Mouse (Mus musculus) spleen, adult 2 months (tissue): ENCODE measurements at regions not wholly inside any gene's neighbourhood (a gene's known extent, or its start where the extent isn't known, plus 50 kb on each side); places are given as distances from the start of the nearest gene placed in this dataset.

Experiments
- DNase-seq, 2 experiments: peaks; one replicate each; pipeline versions ENCODE4 v3.0.0 to v3.0.0-alpha.2; 2012 to 2021; ENCODE audit warnings: low spot score in 2 of 2, low read depth in 1 of 2
- H3K27ac ChIP-seq: fragments of 200-500 bp; 2 replicates; pipeline ENCODE4 v1.5.1; 2012; ENCODE audit warnings: low read length, inconsistent platforms; ENCODE audit not compliant: insufficient read depth
- H3K27me3 ChIP-seq: fragments of 200-500 bp; 2 replicates; pipeline ENCODE4 v1.6.1; 2012; ENCODE audit warnings: mild to moderate bottlenecking, moderate library complexity, low read length, inconsistent platforms; ENCODE audit not compliant: control insufficient read depth, insufficient read depth
- H3K36me3 ChIP-seq: fragments of 200-500 bp; 2 replicates; pipeline ENCODE4 v1.6.1; 2012; ENCODE audit warnings: mild to moderate bottlenecking, low read length, inconsistent platforms; ENCODE audit not compliant: control insufficient read depth, insufficient read depth
- H3K4me1 ChIP-seq: fragments of 200-500 bp; 2 replicates; pipeline ENCODE4 v1.6.1; 2011; ENCODE audit warnings: inconsistent platforms; ENCODE audit not compliant: control insufficient read depth, insufficient read depth, insufficient read length
- H3K4me3 ChIP-seq: fragments of 200-500 bp; 2 replicates; pipeline ENCODE4 v1.5.1; 2011; ENCODE audit warnings: mild to moderate bottlenecking, inconsistent platforms; ENCODE audit not compliant: insufficient read depth, insufficient read length; ENCODE audit errors: extremely low read depth
- CTCF ChIP-seq: fragments of 200-500 bp; IDR thresholded peaks from 2 replicates; pipeline ENCODE4 v1.5.1; 2011; ENCODE audit warnings: mild to moderate bottlenecking, inconsistent platforms; ENCODE audit not compliant: insufficient read depth, insufficient read length, insufficient replicate concordance; ENCODE audit errors: extremely low read depth
- POLR2A ChIP-seq: fragments of 200-500 bp; IDR thresholded peaks from 2 replicates; pipeline ENCODE4 v1.6.1; 2011; ENCODE audit warnings: low read depth, low read length, inconsistent platforms
- WGBS: fragments of 180-500 bp; shearing (Covaris S2); methylation state at CpG from one replicate; pipeline ENCODE4 v1.1.7; 2018; 5-methylcytosine and 5-hydroxymethylcytosine counted together

DNA sequence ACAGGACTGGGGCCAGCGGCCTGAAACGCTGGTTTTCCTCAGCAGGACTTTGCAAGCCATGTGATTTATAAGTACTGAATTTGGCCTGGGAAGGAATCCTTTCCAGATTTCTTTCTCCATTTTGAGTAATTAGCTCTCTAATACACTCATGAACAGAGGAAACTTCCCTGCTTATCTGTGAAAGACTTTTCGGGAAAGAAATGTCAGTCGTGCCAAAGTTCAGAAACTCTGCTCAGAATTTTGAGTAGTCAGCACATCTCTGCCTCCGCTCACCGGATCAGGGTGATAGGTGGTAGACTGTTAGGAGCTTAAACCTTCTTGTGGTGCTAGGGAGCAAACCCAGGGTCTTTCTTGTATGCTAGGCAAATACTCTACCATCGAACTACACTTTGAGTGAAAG lies 67.0 kb upstream of the Arhgap32 start:
- no peak overlapping the region for H3K27ac ChIP-seq
- H3K4me3 ChIP-seq = no peak overlapping the region
- no peak for DNase-seq
- TF ChIP-seq CTCF (no peak), POLR2A (no peak)
- no peaks in the 10 kb centered on the region for H3K4me1 ChIP-seq
- H3K36me3 ChIP-seq = no peaks in the 10 kb centered on the region
- H3K27me3 ChIP-seq = no peaks in the 10 kb centered on the region
- 86% methylated on average over 7 of the region's 7 CpGs for WGBS

DNA sequence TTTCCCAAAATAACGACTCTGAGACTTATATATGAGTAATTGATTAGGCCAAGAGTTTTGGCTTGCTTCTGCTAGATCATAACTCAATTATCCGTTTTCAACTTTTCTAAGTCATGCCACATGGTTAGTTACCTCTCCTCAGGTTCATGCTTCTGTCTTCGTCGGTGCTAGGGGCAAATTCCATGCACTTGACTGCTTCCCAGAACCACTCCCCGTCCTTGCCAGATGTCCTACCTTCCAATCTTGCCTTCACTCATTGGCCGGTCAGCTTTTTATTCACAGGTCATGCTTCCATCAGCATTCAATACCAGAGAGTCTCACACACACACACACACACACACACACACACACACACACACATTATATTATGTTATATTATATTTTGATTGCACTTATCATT lies 66.4 kb upstream of the Arhgap32 start:
- WGBS = 90% methylated on average over 6 of the region's 6 CpGs
- TF ChIP-seq POLR2A = no peak

DNA sequence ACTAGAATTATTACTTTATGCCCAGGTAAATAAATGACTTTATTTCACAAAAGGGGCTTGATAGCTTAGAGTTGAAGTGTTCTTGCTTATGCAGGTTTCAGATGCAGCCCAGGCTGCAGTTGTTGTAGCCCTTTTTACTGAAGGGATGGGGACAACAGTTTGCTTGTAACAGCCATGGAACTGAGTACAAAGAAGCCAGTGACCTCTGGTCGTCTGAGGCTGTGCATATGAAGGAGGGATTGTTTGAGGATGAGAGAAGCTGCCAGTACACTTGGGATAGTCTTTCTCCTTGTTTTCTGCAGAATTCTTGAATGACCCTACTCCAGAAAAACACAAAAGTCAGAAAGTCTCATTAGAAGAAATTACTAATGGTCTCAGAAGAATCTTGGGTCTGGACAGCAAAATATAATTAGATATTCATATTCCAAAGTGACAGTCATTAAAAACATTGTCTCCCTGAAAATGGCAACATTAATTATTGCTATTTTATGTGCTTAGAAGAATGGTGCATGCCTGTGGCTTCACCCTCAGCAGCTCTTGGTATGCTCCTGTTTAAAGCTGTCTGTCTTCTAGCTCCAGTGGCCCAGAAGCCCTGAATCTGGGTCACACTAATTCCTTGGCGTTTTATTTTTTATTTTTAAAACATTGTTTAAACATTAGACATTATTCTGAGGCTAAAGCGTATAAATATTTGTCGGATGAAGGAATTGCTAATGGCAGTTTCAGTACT lies 61.9 kb upstream of the Arhgap32 start:
- DNase-seq = no peak
- no peaks in the 10 kb centered on the region for H3K36me3 ChIP-seq
- no peaks in the 10 kb centered on the region for H3K4me1 ChIP-seq
- 83% methylated on average over 4 of the region's 4 CpGs for WGBS
- H3K27ac ChIP-seq = no peak overlapping the region
- TF ChIP-seq CTCF (no peak), POLR2A (no peak)
- no peak overlapping the region for H3K4me3 ChIP-seq
- H3K27me3 ChIP-seq = no peaks in the 10 kb centered on the region

More for the DNA sequence above, 66.4 kb upstream of the Arhgap32 start:
- no peaks in the 10 kb centered on the region for H3K36me3 ChIP-seq
- H3K27ac ChIP-seq = no peak overlapping the region
- no peak for DNase-seq
- H3K4me3 ChIP-seq = no peak overlapping the region
- H3K27me3 ChIP-seq = no peaks in the 10 kb centered on the region
- no peaks in the 10 kb centered on the region for H3K4me1 ChIP-seq

DNA sequence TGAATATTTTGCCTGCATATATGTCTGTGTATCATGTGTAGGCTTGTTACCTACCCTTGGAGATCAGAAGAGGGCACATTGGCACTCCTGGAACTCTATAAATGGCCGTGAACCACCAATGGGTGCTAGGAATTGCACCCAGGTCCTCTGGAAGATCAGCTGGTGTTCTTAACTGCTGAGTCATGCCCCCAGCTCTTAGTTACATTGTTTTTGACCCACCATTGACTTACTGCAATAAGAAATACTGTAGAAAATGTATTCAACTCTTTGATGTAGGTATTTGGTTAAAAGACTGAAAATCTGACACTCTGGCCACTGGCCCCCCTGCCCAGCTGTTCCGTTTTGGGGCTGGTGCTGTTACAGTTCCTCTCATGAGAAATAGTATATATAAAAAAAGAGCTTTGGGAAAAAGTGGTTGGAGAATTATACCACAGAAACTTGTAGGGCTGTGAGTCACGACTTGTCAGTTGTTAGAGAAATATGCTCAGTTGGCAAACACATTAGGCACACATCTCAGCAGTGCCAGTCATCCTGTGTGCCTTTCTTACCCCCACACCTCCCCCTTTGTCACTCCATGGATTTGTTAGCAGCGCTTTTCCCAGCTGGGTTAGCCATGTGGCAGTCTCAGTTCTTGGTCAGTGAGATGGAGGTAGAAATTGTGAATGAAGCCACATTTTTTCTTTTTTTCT lies 58.4 kb upstream of the Arhgap32 start:
- DNase-seq = no peak

DNA sequence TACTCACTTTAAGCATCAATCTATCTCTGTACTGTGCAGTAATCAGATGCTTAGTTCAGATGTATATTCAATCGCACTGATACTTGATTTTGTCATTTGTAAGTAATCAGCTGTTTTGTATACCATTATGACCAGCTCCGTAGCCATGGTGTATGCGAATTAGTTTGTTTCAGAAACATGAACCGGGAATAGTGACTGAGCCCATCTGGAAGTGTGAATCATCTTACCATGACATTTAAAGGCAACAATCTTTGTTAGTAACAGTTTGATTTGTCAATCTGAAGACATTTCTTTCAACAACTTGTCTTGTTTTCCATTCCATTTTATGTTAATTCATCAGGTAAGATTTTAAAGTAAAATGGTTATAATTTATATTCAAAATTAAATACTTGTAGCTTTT lies 53.2 kb upstream of the Arhgap32 start:
- DNase-seq = no peak
- WGBS = 92% methylated on average over 4 of the region's 4 CpGs

More for the DNA sequence above, 58.4 kb upstream of the Arhgap32 start:
- no peak overlapping the region for H3K4me3 ChIP-seq
- 68% methylated on average over 4 of the region's 4 CpGs for WGBS
- H3K27ac ChIP-seq = no peak overlapping the region
- H3K27me3 ChIP-seq = no peaks in the 10 kb centered on the region
- no peaks in the 10 kb centered on the region for H3K36me3 ChIP-seq
- no peaks in the 10 kb centered on the region for H3K4me1 ChIP-seq
- TF ChIP-seq CTCF (no peak), POLR2A (no peak)

DNA sequence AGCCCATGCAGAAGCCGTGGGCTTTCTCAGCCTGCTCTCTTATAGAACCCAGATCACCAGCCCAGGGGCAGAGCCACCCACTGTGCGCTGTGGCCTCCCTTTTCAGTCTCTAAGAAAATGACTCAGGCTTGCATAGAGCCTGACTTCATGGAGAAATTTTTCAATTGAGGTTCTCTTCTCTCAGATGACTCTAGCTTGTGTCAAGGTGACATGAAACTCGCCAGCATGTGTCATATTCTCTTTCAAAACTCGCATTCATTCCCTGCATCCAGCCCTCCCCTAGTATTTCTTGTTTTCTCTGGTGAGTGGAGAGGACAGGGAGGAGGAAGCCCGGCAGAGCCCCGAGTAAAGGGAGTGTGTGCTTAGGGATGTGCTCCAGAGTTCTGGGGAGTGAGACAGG lies 52.4 kb upstream of the Arhgap32 start:
- H3K4me3 ChIP-seq = no peak overlapping the region
- TF ChIP-seq POLR2A (no peak), CTCF (no peak)
- no peak for DNase-seq
- H3K4me1 ChIP-seq = no peaks in the 10 kb centered on the region
- H3K27ac ChIP-seq = no peak overlapping the region
- 74% methylated on average over 6 of the region's 6 CpGs for WGBS
- no peaks in the 10 kb centered on the region for H3K36me3 ChIP-seq
- no peaks in the 10 kb centered on the region for H3K27me3 ChIP-seq

More for the DNA sequence above, 53.2 kb upstream of the Arhgap32 start:
- H3K4me3 ChIP-seq = no peak overlapping the region
- H3K36me3 ChIP-seq = no peaks in the 10 kb centered on the region
- H3K27ac ChIP-seq = no peak overlapping the region
- TF ChIP-seq POLR2A = no peak
- TF ChIP-seq CTCF = no peak
- no peaks in the 10 kb centered on the region for H3K4me1 ChIP-seq
- H3K27me3 ChIP-seq = no peaks in the 10 kb centered on the region

DNA sequence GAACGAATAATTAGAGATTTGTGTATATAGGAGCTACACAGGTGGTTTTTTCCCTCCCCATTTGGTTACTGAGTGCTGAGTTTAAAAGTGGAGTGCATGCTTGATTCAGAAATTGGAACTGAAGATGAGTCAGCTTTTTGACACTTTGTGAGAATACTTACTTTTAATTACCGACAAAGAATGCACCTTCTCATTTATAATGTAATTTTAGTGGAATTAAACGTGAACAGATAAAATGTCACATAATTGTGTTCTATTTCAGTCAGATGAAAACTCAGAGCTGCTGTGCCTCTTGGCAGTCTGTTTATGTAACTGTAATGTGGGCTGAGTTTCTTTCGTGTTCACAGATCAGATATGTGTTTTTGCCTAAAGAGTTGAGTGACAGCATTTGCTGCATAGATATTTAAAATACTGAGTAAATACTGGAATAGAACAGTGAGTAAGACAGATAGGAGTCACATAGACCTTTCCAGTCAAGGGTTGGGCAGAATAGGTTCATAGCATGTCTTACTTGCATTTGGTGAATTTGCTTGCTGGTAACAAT lies 51.9 kb upstream of the Arhgap32 start:
- H3K4me3 ChIP-seq = no peak overlapping the region
- H3K4me1 ChIP-seq = no peaks in the 10 kb centered on the region
- no peaks in the 10 kb centered on the region for H3K36me3 ChIP-seq
- H3K27ac ChIP-seq = no peak overlapping the region
- 64% methylated on average over 4 of the region's 4 CpGs for WGBS
- no peak for DNase-seq
- no peaks in the 10 kb centered on the region for H3K27me3 ChIP-seq
- TF ChIP-seq POLR2A = no peak
- TF ChIP-seq CTCF = no peak
